Mouse (Mus musculus) liver, embryonic 15.5 days (tissue): ENCODE measurements around the gene Mrps15. TPM values are rescaled to one million over a fixed set of nuclear protein-coding genes. Genes with fewer than 3 reads are reported as not detected.

Experiments used
- ATAC-seq: fragments of 200-750 bp; cut with Nextera tagmentation; 2 replicates; pipeline ENCODE4 v1.8.0; 2017; ENCODE audit warnings: moderate number of reproducible peaks, mild to moderate bottlenecking, moderate library complexity; ENCODE audit not compliant: insufficient read depth
- H3K27ac ChIP-seq: fragments of 300-500 bp; sonication (generic); replicated peaks from 2 replicates; pipeline ENCODE4 v1.5.1; 2015; ENCODE audit warnings: mild to moderate bottlenecking, inconsistent platforms
- H3K27me3 ChIP-seq: fragments of 300-500 bp; sonication (generic); 2 replicates; pipeline ENCODE4 v1.6.1; 2015; ENCODE audit warnings: mild to moderate bottlenecking, inconsistent platforms
- H3K36me3 ChIP-seq: fragments of 300-500 bp; sonication (generic); replicated peaks from 2 replicates; pipeline ENCODE4 v1.6.1; 2015; ENCODE audit warnings: moderate library complexity, mild to moderate bottlenecking, inconsistent platforms
- H3K4me1 ChIP-seq: fragments of 300-500 bp; sonication (generic); replicated peaks from 2 replicates; pipeline ENCODE4 v1.6.1; 2015; ENCODE audit warnings: inconsistent platforms
- H3K4me2 ChIP-seq: fragments of 300-500 bp; sonication (generic); 2 replicates; pipeline ENCODE4 v1.6.1; 2015; ENCODE audit warnings: moderate library complexity, mild to moderate bottlenecking, inconsistent platforms
- H3K4me3 ChIP-seq: fragments of 300-500 bp; sonication (generic); replicated peaks from 2 replicates; pipeline ENCODE4 v1.5.1; 2015; ENCODE audit warnings: mild to moderate bottlenecking, inconsistent platforms
- H3K9ac ChIP-seq: fragments of 300-500 bp; sonication (generic); 2 replicates; pipeline ENCODE4 v1.6.1; 2015; ENCODE audit warnings: moderate library complexity, mild to moderate bottlenecking, inconsistent platforms
- H3K9me3 ChIP-seq: fragments of 300-500 bp; sonication (generic); replicated peaks from 2 replicates; pipeline ENCODE4 v1.6.1; 2016; ENCODE audit warnings: inconsistent platforms
- WGBS: fragments of 180-500 bp; shearing (Covaris S2); methylation state at CpG from one replicate; pipeline ENCODE4 v1.1.7; 2015; ENCODE audit warnings: mixed read lengths; ENCODE audit not compliant: insufficient replicate concordance; 5-methylcytosine and 5-hydroxymethylcytosine counted together
- polyA plus RNA-seq: library from polyadenylated mRNA; unstranded; fragments of >200 nt; fragmentation: Nextera tagmentation; extraction: Ambion mirVana; gene quantifications from 2 replicates; pipeline ENCODE4 v1.2.1, GENCODE M21; 2015

Gene Mrps15
- polyA plus RNA-seq, 1 experiment from 2014 or later = 74.3 TPM

- 86% methylated on average over 20 of the region's 20 CpGs for WGBS
- Histone ChIP-seq H3K9ac (no peak overlapping the region), H3K27ac (peak overlapping the region; percentile 99)
Measured at GRCm38 (mm10) chr4:126097711-126098253, 51.1 kb downstream of the Mrps15 start.

GRCm38 (mm10) chr4:126099365-126099764 is 52.6 kb downstream of the Mrps15 start:
- Histone ChIP-seq H3K27me3 (no peaks in the 10 kb centered on the region), H3K4me2 (peak overlapping the region; percentile 46), H3K36me3 (peaks cover 11% of the 10 kb centered on the region), H3K9me3 (no peaks in the 10 kb centered on the region), H3K4me1 (peaks cover 71% of the 10 kb centered on the region), H3K4me3 (no peak overlapping the region), H3K27ac (peak overlapping the region; percentile 99), H3K9ac (peak overlapping the region; percentile 12; the same call in 1 of the 2 replicates)
- ATAC-seq = no peak
- 39% methylated on average over 3 of the region's 3 CpGs for WGBS

More at GRCm38 (mm10) chr4:126097711-126098253, 51.1 kb downstream of the Mrps15 start:
- ATAC-seq = no peak
- Histone ChIP-seq H3K4me1 (peaks cover 62% of the 10 kb centered on the region), H3K27me3 (no peaks in the 10 kb centered on the region), H3K36me3 (peaks cover 11% of the 10 kb centered on the region), H3K4me3 (peak overlapping the region; percentile 79; the same call in 1 of the 2 replicates), H3K9me3 (no peaks in the 10 kb centered on the region), H3K4me2 (peak overlapping the region; percentile 90)

- H3K27ac ChIP-seq = peak overlapping the region; percentile 99
- no peak overlapping the region for H3K4me3 ChIP-seq
- no peak for ATAC-seq
- no peaks in the 10 kb centered on the region for H3K27me3 ChIP-seq
- H3K9me3 ChIP-seq = no peaks in the 10 kb centered on the region
- WGBS = 78% methylated on average over 3 of the region's 3 CpGs
- H3K4me1 ChIP-seq = peaks cover 85% of the 10 kb centered on the region
- H3K4me2 ChIP-seq = no peak overlapping the region
- H3K9ac ChIP-seq = no peak overlapping the region
- H3K36me3 ChIP-seq = peaks cover 11% of the 10 kb centered on the region
Measured at GRCm38 (mm10) chr4:126100764-126101163, 54.0 kb downstream of the Mrps15 start.

- Histone ChIP-seq H3K36me3 (peaks cover 11% of the 10 kb centered on the region), H3K9me3 (no peaks in the 10 kb centered on the region), H3K4me2 (peak overlapping the region; percentile 96), H3K27ac (peak overlapping the region; percentile 99), H3K27me3 (no peaks in the 10 kb centered on the region), H3K4me1 (peaks cover 85% of the 10 kb centered on the region), H3K4me3 (peak overlapping the region; percentile 84), H3K9ac (peak overlapping the region; percentile 61)
- peak; percentile 41 for ATAC-seq
- WGBS = 37% methylated on average over 7 of the region's 7 CpGs
Measured at GRCm38 (mm10) chr4:126102061-126102841, 55.5 kb downstream of the Mrps15 start.

GRCm38 (mm10) chr4:126103057-126103581 is 56.4 kb downstream of the Mrps15 start:
- Histone ChIP-seq H3K36me3 (peaks cover 10% of the 10 kb centered on the region), H3K4me2 (peak overlapping the region; percentile 96), H3K9me3 (no peaks in the 10 kb centered on the region), H3K9ac (peak overlapping the region; percentile 61), H3K27me3 (no peaks in the 10 kb centered on the region), H3K4me3 (peak overlapping the region; percentile 84), H3K27ac (peak overlapping the region; percentile 99), H3K4me1 (peaks cover 83% of the 10 kb centered on the region)
- ATAC-seq = peak; percentile 83
- WGBS = under 1% methylated on average over 15 of the region's 15 CpGs

- peak within 1 kb of the TSS; percentile 82 for H3K9ac ChIP-seq
- peak within 1 kb of the TSS; percentile 99 for H3K27ac ChIP-seq
- peak within 1 kb of the TSS; percentile 96 for H3K4me2 ChIP-seq
- H3K4me3 ChIP-seq = peak within 1 kb of the TSS; percentile 84
- H3K36me3 ChIP-seq = peaks cover 5% of the 10 kb centered on the region
- peak; percentile 89 for ATAC-seq
- peaks cover 83% of the 10 kb centered on the region for H3K4me1 ChIP-seq
- WGBS = under 1% methylated on average over 34 of the region's 34 CpGs
- H3K9me3 ChIP-seq = no peaks in the 10 kb centered on the region
- H3K27me3 ChIP-seq = no peaks in the 10 kb centered on the region
Measured at GRCm38 (mm10) chr4:126103590-126104068, 56.9 kb downstream of the Mrps15 start, which contains the start of gene Stk40. Gene Stk40, plus strand, starts transcription at chr4:126103957.

GRCm38 (mm10) chr4:126104261-126105075 is 57.7 kb downstream of the Mrps15 start:
- peak overlapping the region; percentile 82 for H3K9ac ChIP-seq
- H3K27ac ChIP-seq = peak overlapping the region; percentile 99
- no peaks in the 10 kb centered on the region for H3K9me3 ChIP-seq
- peak overlapping the region; percentile 96 for H3K4me2 ChIP-seq
- no peaks in the 10 kb centered on the region for H3K27me3 ChIP-seq
- no peak for ATAC-seq
- WGBS = under 1% methylated on average over 34 of the region's 34 CpGs
- no peaks in the 10 kb centered on the region for H3K36me3 ChIP-seq
- H3K4me3 ChIP-seq = peak overlapping the region; percentile 84
- peaks cover 83% of the 10 kb centered on the region for H3K4me1 ChIP-seq

Other genes with a start within 250 kb of the Mrps15 start
- 4.4 and 5.8 TPM in 2 replicates for gene Csf3r, start 22.4 kb upstream of the Mrps15 start, polyA plus RNA-seq
- 1.6 and 1.9 TPM in 2 replicates for gene Oscp1, start 11.6 kb downstream of the Mrps15 start, polyA plus RNA-seq
- 25.5 and 26.7 TPM in 2 replicates for gene Lsm10, start 49.7 kb downstream of the Mrps15 start, polyA plus RNA-seq
- 13.1 and 15.5 TPM in 2 replicates for gene Stk40, start 57.0 kb downstream of the Mrps15 start, polyA plus RNA-seq
- 12.5 and 14.0 TPM in 2 replicates for gene Eva1b, start 100.8 kb downstream of the Mrps15 start, polyA plus RNA-seq
- gene Sh3d21, start 116.6 kb downstream of the Mrps15 start, polyA plus RNA-seq = 1.4 and 1.6 TPM in 2 replicates
- 79.2 and 82.0 TPM in 2 replicates for gene Thrap3, start 155.8 kb downstream of the Mrps15 start, polyA plus RNA-seq
- 6.7 and 7.7 TPM in 2 replicates for gene Map7d1, start 209.4 kb downstream of the Mrps15 start, polyA plus RNA-seq
- gene Trappc3, start 215.4 kb downstream of the Mrps15 start, polyA plus RNA-seq = 32.1 and 32.6 TPM in 2 replicates
- 1.1 TPM in 2 replicates for gene Col8a2, start 239.9 kb downstream of the Mrps15 start, polyA plus RNA-seq